Mouse (Mus musculus) G1E (cell line): Measurements from ENCODE around the gene Kat6b.

ENCODE experiments used
- CTCF ChIP-seq: IDR thresholded peaks from 2 replicates; pipeline ENCODE4 v1.5.1; 2012; ENCODE audit warnings: low read depth, low read length, inconsistent platforms, mixed read lengths
- GATA1 ChIP-seq: IDR thresholded peaks from 2 replicates; pipeline ENCODE4 v1.6.1; 2012; ENCODE audit warnings: borderline replicate concordance, low read length, inconsistent platforms, mixed read lengths
- POLR2AphosphoS5 ChIP-seq: IDR thresholded peaks from 2 replicates; pipeline ENCODE4 v1.6.1; 2012; ENCODE audit warnings: low read depth, low read length, inconsistent platforms; ENCODE audit not compliant: insufficient replicate concordance
- TAL1 ChIP-seq: conservative IDR thresholded peaks from 2 replicates; pipeline ENCODE4 v1.6.1; 2012; ENCODE audit warnings: low read depth, low read length, inconsistent platforms, mixed read lengths

DNA sequence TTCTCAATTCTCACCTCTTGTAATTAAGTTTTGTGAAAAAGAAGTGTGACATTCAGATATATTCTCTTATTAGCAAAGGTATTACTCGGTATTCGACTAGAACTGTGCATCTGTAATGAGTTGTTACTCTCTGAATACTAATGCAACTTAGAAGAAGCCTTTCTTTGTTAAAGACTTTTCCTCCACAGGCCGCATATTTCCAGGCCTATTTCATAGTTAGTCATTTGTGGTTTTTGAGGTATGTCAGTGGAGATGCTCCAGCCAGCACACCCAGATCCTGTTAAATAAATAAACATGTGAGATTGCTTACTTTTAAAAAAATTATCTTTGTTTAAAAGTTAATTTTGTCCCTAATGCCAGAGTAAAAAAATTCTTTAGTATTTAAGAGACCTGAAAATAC is 66.7 kb downstream of the Kat6b start:
- TF ChIP-seq CTCF (no peak), GATA1 (no peak), TAL1 (no peak), POLR2AphosphoS5 (no peak)
